Mouse (Mus musculus): ENCODE measurements around the gene Srl. TPM values are rescaled to one million over a fixed set of nuclear protein-coding genes. Genes with fewer than 3 reads are reported as not detected.

The Srl gene
- total RNA-seq, 2 experiments from 2014 or later: 1,248 to 1,686 TPM

Other genes starting within 250 kb of the Srl start
- 10 to 100 TPM; 27.0 to 28.2 TPM for gene Adcy9, start 121.3 kb downstream of the Srl start, total RNA-seq (2021)
- 1 to 10 TPM; 2.3 to 3.2 TPM for gene Tfap4, start 18.0 kb upstream of the Srl start, total RNA-seq (2021)
- gene Glis2, start 52.9 kb upstream of the Srl start, total RNA-seq (2021): 1 to 10 TPM; 7.0 to 7.1 TPM
- 10 to 100 TPM; 87.2 to 90.6 TPM for gene Pam16, start 83.2 kb upstream of the Srl start, total RNA-seq (2021)
- gene Vasn, start 98.1 kb upstream of the Srl start, total RNA-seq (2021): 1 to 10 TPM; 4.6 to 4.8 TPM
- gene Dnaja3, start 98.2 kb upstream of the Srl start, total RNA-seq (2021): 10 to 100 TPM; 91.1 to 93.8 TPM
- gene Coro7, start 138.0 kb upstream of the Srl start, total RNA-seq (2021): 10 to 100 TPM; 12.9 to 19.0 TPM
- 1 to 10 TPM; 1.7 to 3.8 TPM for gene Nmral1, start 177.5 kb upstream of the Srl start, total RNA-seq (2021)
- 10 to 100 TPM; 31.3 to 34.5 TPM for gene Hmox2, start 184.5 kb upstream of the Srl start, total RNA-seq (2021)
- gene Cdip1, start 248.5 kb upstream of the Srl start, total RNA-seq (2021): 10 to 100 TPM; 70.1 to 76.9 TPM